Mouse (Mus musculus): ENCODE measurements around the gene Pmp22. TPM values are rescaled to one million over a fixed set of nuclear protein-coding genes. Genes with fewer than 3 reads are reported as not detected.

Pmp22 gene
- total RNA-seq (2021) = 100 to 1,000 TPM; 119 to 122 TPM
- long read RNA-seq, experiment 1, transcript Pmp22-202 (4 exons, 733 nt) = minor isoform, 11 of 242 reads
- long read RNA-seq, experiment 1, transcript Pmp22-204 (5 exons, 1,822 nt) = minor isoform, 10 of 242 reads
- long read RNA-seq, experiment 1, transcript Pmp22-201 (5 exons, 1,800 nt) = major isoform, 173 of 242 reads
- long read RNA-seq, experiment 1, partial matches to known transcripts = 28 of 242 reads
- long read RNA-seq, experiment 1, other reads (novel, unspliced or antisense) = 20 of 242 reads
- long read RNA-seq, experiment 2, transcript Pmp22-202 (4 exons, 733 nt) = minor isoform, 7 of 204 reads
- long read RNA-seq, experiment 2, transcript Pmp22-201 (5 exons, 1,800 nt) = major isoform, 92 of 204 reads
- long read RNA-seq, experiment 2, transcript Pmp22-204 (5 exons, 1,822 nt) = minor isoform, 6 of 204 reads
- long read RNA-seq, experiment 2, partial matches to known transcripts = 0 of 204 reads
- long read RNA-seq, experiment 2, other reads (novel, unspliced or antisense) = 97 of 204 reads

DNA sequence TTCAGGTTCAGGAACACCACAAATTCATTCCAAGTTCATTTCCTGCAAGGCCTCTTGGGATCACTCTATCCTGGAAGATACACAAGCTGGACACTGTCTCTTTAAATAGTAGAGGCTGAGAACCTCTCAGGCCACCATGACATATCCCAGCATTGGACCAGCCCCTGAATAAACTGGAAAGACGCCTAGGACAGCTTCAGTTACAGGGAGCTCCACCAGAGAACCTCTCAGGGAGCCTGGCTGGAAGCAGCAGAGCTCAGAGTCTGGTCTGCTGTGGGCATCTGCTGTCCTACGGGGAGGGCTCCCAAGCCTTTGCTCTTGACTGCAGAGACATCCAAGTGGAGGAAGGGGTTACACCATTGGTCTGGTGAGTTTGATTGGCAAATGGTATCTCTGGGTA, at the start of gene Pmp22:
TSS of gene Pmp22 (plus strand) at position 199 of the 400 bp plus-strand sequence.
- DNase-seq = peak; percentile 16

DNA sequence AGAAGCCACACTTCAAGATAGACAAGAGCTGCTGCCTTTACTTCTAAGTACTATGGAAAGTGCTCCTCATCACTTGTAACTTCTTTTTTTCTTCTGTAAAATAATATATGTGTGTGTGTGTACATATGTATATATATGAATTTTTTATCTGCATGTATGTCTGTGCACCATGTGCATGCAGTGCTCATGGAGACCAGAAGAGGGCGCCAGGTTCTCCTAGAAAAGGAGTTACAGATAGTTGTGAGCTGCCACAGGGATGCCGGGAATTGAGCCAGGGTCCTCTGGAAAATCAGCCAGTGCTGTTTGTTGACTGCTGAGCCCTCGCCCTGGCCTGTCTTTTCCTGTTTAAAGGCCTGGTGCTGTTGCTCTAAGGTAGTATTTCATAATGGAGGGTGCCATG, 44.2 kb upstream of the Pmp22 start:
- DNase-seq = no peak

GRCm38 (mm10) chr11:63088672-63089071, 40.1 kb upstream of the Pmp22 start:
- DNase-seq = no peak

GRCm38 (mm10) chr11:63090210-63090609, 38.6 kb upstream of the Pmp22 start:
- no peak for DNase-seq

GRCm38 (mm10) chr11:63090986-63091385, 37.8 kb upstream of the Pmp22 start:
- peak; percentile 25 for DNase-seq

DNA sequence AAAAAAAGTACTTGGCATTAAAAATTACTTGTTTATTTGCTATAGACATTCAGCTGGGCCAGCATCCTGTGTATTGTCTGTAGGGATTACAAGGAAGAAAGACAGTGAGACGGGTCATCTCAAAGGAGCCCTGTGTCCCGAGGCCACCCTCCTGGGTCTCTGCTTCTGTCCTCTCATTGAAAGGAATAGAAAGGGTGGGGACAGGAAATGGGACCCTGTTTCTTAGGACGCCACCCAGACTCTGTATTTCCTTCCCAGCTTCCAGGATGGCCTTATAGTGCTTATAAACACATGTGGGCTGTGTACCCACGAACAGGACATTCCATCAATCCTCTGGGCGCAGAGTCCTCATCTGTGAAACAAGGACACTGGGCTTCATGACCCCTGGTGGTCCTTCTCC, 36.5 kb upstream of the Pmp22 start:
- no peak for DNase-seq

DNA sequence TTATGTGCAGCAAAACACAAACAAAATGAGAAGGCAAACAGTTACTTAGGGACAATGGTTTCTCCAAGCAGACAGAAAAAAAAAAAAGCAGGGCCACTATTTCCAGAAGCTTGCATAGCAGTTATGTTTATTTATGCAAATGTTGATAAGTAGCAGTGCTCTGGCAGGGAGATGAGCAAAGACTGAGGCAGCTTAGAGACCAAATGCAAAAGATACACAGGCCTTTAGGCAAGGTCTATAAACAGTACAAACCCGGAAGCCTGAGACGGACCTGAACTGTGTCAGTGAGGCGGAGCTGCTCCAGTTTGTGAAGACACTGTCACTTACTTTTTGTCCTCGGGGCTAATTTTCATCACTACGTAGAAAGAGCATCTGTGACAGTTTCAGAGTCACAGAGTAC, 35.2 kb upstream of the Pmp22 start:
- no peak for DNase-seq

GRCm38 (mm10) chr11:63094496-63094895, 34.3 kb upstream of the Pmp22 start:
- DNase-seq = no peak

DNA sequence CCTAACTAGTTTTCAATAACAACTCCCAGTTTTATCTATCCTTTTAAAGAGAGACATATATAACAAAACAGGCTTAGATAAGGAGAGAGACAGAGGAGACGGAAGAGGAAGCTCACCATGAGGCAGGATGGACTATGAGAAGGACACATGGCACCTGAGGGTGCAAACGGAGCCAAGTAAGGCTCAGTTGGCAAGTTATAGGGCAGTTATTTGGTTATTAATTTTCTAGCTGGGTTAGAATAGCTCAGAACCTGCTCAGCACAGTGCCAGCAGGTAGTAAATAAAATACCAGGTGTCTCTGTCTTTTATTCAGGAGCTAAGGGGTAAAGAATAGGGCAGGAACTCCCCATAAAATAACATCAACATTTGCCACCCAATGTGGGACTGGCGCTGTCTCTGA, 30.8 kb upstream of the Pmp22 start:
- DNase-seq = no peak

- no peak for DNase-seq
These were observed 29.4 kb upstream of the Pmp22 start for GRCm38 (mm10) chr11:63099390-63099789.

- DNase-seq = no peak
These were observed 25.5 kb upstream of the Pmp22 start for GRCm38 (mm10) chr11:63103256-63103655.

DNA sequence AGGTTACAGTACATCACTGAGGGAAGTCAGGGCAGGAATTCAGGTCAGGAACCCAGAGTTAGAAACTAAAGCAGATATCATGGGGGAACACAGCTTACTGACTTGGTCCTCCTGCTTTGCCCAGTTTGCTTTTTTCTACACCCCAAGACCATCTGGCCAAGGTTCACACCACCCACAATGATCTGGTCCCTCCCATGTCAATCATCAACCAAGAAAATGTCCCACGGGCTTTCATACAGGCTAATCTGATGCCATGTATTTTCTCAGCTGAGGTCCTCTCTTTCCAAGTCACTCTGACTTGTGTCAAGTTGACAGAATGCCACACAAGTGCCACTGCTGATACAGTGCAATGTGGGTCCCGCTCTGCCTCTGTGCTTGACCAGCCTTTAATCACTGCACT, 24.8 kb upstream of the Pmp22 start:
- DNase-seq = no peak

DNA sequence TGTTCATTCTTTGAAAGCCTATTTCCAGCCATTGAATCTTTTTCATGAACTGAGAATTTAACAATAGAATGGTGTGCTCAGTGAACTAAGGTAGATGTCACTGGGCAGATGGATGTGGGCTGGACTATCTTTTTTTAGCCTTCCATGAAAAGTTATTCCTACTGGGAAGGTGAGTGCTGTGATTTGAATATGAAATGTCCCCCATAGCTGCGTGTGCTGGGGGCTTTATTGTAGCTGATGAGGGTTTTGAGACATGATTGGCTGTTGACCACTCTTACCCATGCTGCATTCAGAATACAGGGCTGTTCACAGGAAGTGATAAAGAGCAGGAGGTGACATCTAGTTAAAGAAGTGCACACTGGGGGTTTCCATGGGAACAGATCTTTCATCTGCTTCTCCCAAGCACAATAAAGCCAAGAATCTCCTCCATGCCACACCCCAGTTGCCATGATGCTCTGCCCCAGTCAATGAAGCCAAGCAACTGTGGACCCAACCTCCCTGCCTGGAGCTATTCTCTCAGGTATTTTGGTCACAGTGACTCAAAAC, 19.5 kb upstream of the Pmp22 start:
- DNase-seq = no peak

DNA sequence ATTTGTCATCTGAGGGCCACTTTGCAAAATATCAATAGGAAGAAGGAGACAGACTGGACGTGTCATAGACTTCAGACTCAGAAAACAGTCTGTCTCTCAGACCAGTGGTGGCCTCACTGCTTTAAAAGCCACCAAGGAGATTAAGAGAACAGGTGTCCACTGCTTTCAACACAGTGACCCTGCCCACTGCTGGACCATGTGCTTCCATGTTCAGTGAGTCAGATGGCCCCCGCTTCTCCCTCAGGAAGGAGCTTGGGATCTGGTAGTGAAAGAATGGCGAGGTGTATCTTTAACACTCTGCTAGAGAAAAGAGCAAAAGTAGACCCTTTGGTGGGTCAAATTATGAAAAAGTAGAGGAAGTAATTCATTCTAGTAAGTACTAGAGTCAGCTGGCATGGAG, 18.5 kb upstream of the Pmp22 start:
- no peak for DNase-seq

DNA sequence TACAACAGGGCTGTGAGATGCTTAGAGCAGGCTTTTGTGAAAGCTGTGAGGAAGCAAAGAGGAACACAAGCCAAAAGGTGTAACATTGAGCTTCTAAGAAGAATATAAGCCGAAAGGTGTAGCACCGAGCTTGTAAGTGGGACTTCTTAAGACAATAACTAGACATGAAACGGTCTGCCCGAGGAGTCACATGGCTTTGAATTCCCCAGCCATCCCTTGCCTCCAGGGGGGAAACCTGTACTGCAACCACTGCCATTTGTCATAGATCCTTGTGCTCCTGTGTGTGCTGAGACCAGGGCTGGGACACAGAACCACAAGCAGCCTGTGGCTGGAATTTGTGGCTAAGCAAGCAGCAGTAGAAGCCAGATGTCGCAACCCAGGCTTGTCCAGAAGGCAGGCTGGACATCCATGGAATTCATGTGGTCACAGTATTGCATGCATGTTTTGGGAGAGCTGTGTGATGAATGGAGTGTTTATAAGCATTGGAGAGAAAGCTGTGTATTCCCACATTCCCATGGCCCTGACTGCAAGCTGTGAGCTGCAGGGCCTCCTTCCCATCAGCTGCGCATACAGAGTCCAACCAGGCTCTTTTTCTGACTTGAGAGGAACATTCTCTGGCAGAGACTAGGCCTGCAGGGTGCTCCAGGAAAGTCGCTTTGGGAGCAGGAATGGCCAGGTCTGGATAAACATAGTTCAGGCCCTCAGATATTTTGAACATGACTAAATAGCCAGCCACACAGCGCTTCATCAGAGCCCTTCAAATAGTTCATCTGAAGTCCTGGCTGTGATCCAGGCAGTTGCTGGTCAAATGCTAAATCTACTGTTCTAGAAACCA, 13.8 kb upstream of the Pmp22 start:
- peak; percentile 38 for DNase-seq

DNA sequence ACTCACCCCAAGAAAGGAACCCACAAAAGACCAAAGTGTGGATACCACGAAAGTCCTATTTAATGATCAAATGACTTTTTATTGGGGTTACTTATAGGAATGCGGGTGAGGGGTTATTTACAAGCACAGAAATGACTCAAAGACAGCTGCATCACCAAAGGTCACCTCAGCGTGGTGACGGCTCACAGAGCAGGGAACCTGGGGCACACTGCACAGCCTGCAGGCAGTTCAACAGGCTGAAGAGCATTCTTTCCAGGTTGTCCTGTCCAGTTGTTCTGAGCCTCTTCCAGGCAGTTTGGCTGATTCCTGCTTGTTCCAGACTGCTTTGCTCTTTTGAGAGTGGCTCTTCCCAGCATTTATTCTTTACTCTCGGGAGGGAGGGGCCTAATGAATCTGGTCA, 12.1 kb upstream of the Pmp22 start:
- DNase-seq = no peak

DNA sequence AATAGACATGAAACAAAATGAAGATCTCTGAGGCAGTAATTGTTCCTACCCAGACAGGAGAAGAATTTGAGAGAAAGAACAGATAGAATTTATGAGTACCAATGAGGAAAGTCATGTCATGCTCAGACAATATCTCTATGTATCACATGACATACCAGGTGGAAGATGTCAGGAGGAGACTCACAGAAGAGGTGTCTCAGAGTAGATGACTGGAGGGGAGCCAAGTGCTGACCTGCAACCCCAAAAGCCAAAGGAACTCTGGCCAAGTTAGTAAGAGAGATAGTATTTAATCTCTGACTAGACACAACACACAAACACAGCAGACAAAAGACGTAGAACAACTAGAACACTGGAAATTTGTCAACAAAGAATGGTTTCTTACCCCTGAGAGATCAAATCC, 11.5 kb upstream of the Pmp22 start:
- DNase-seq = no peak

- DNase-seq = no peak
These were observed 9.0 kb upstream of the Pmp22 start for GRCm38 (mm10) chr11:63119791-63120190.

DNA sequence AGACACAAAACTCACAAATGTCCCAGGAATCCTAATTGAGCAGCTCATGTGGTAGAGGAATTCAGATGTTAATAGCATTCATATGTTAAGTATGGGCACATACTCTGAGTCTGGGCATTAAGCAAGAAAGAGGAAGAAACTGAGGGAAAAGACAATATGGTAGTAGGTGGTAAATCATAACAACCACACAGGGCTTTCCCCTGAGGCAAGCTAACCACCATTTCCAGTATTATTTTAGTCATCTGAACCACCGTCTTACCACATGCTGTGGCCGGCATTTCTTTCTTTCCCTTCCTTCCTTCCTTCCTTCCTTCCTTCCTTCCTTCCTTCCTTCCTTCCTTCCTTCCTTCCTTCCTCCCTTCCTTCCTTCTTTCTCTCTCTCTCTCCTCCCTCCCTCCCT, 6.5 kb upstream of the Pmp22 start:
- no peak for DNase-seq

GRCm38 (mm10) chr11:63122776-63123350, 5.9 kb upstream of the Pmp22 start:
- no peak for DNase-seq

GRCm38 (mm10) chr11:63124316-63124715, 4.5 kb upstream of the Pmp22 start:
- no peak for DNase-seq

DNA sequence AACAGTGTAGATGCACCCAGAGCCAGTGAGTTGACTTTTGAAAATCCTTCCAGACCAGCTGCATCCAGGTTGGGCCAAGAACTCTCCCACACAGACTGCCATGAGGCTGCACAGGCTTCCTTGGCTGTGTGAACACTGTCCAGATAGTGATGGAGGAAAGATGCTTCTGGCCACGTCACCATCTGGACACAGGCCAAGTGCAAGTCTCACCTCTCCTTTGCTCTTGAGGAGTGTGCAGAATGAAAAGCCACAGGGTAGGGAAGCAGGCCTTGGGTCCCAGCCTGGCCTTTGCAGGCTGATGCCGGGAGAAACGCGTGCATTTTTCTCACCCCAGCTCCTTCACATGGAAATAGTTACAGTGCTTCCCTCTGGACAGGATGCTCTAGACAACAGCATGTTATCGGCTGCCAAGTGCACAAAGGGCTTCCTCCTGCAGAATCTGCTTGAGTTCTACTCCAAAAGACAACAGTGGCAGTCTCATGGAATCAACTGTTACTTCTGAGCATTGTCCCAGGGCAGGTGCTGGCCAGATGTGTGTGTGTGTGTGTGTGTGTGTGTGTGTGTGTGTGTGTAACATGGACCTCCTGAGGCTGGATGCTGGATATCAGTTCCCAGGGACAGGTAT, 2.8 kb upstream of the Pmp22 start:
- no peak for DNase-seq
